Mouse (Mus musculus) bone marrow, adult 2 months (tissue): ENCODE data around the gene Pid1. TPM values are rescaled to one million over a fixed set of nuclear protein-coding genes. Genes with fewer than 3 reads are reported as not detected.

Experiments used
- H3K27ac ChIP-seq: fragments of 200-500 bp; 2 replicates; pipeline ENCODE4 v1.5.1; 2012; ENCODE audit warnings: low read depth, mild to moderate bottlenecking, control low read depth, inconsistent platforms, low read length; ENCODE audit not compliant: control insufficient read depth, poor library complexity, insufficient read depth
- H3K4me1 ChIP-seq: fragments of 200-500 bp; 2 replicates; pipeline ENCODE4 v1.6.1; 2011; ENCODE audit warnings: low read length; ENCODE audit not compliant: control insufficient read depth, insufficient read depth
- H3K4me3 ChIP-seq: fragments of 200-500 bp; replicated peaks from 2 replicates; pipeline ENCODE3; 2011; ENCODE audit warnings: mild to moderate bottlenecking, low read depth, low read length, control low read depth; ENCODE audit not compliant: control insufficient read depth
- CTCF ChIP-seq: fragments of 200-500 bp; IDR thresholded peaks from 2 replicates; pipeline ENCODE4 v1.5.1; 2011; ENCODE audit warnings: low read length, control low read depth; ENCODE audit not compliant: control insufficient read depth, insufficient read depth
- POLR2A ChIP-seq: fragments of 200-500 bp; IDR thresholded peaks from 2 replicates; pipeline ENCODE4 v1.6.1; 2011; ENCODE audit warnings: low read depth, mild to moderate bottlenecking, control low read depth, low read length, borderline replicate concordance; ENCODE audit not compliant: control insufficient read depth
- WGBS: fragments of 180-500 bp; shearing (Covaris S2); methylation state at CpG from one replicate; pipeline ENCODE4 v1.1.7; 2018; 5-methylcytosine and 5-hydroxymethylcytosine counted together
- polyA plus RNA-seq: library from polyadenylated mRNA; stranded (reverse); fragments of >200 nt; gene quantifications from 2 replicates; pipeline ENCODE4 v1.2.4, GENCODE M21; 2011; ENCODE audit warnings: low replicate concordance; ENCODE audit not compliant: missing spikeins, insufficient read depth, insufficient read length

Gene Pid1
- polyA plus RNA-seq, 1 experiment, result 12.4 TPM

DNA sequence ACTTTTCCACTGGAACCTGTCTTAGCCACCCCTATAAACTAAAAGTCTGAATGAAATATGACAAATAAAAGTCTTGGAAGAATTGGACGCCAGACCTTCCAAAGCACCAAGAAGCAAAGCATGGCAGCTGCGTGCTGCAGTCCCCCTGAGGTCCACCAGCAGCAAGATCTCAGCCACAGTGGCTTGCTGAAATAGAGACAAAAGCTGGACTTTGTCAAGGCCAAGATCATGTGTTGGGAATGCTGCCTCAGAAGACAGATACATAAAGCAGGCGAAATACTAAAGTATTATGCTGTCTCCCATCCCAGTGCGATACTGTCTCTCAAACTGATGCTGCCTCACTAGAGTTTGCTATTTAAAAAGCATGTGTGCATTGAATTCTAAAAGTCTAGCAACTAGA lies 35.1 kb upstream of the Pid1 start:
- no peak overlapping the region for H3K4me3 ChIP-seq
- no peak overlapping the region for H3K27ac ChIP-seq
- TF ChIP-seq POLR2A, result no peak
- TF ChIP-seq CTCF, result no peak
- WGBS, result 85% methylated on average over 4 of the region's 4 CpGs
- H3K4me1 ChIP-seq, result no peaks in the 10 kb centered on the region

DNA sequence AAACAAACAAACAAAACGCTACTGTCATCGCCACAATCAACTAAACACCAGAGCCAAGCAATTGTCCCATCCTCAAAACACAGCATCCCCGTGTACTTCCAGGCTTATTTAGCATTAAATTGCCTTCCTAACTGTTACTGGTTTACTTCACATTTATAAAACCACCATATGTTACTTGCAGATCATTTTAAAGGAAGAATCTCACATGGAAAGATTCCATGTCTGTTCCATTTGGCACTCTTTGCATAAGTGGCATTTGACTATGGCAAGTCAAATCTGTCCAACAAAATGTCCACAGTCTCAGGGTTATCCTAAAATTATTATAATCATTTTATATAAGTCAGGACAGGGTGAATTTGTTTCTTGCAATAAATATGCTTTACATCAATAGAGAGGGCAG lies 32.8 kb upstream of the Pid1 start:
- no peak overlapping the region for H3K4me3 ChIP-seq
- H3K4me1 ChIP-seq, result no peaks in the 10 kb centered on the region
- WGBS, result 49% methylated on average over 3 of the region's 3 CpGs
- no peak overlapping the region for H3K27ac ChIP-seq
- no peak for TF ChIP-seq POLR2A
- TF ChIP-seq CTCF, result no peak

DNA sequence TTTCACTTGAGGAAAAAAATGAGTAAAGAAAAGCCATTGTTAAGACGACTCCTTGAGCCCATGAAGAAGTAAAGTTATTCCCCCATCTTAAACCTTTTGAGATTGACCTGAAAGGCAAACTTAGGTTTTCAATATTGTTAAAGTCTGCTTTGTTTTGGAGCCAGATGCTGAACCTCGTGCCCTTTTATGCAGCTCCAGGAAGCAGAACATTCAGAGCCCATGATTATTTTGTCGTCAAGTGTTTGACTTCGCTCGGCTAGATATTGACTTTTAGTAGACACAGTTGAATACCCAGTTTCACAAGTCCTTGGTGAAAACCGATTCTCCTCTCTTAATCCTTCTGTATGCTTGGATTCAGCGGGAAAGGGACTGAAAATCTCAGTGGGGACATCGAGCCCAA lies 31.9 kb upstream of the Pid1 start:
- Histone ChIP-seq H3K27ac (no peak overlapping the region), H3K4me1 (no peaks in the 10 kb centered on the region), H3K4me3 (no peak overlapping the region)
- 72% methylated on average over 8 of the region's 8 CpGs for WGBS
- TF ChIP-seq CTCF, result no peak
- TF ChIP-seq POLR2A, result no peak

DNA sequence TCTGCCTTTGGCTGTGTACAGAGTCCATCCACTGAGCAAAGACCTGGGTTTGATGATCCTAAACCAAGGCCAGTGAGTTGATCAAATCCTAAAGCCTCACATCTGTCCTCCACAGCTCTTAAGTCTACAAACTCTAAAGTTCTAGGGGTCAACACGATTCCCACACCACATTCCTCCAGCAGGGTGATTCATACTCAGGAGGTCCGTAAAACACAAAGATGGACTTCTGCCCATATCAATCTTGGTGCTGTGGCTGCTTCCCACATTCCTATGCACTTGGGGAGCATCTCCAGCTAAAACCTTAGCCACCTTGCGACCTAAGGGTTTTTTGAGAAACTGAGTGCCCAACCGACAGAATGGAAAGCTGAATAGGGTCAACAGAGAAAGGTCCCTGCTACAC lies 27.0 kb upstream of the Pid1 start:
- Histone ChIP-seq H3K27ac (no peak overlapping the region), H3K4me1 (no peaks in the 10 kb centered on the region), H3K4me3 (no peak overlapping the region)
- 71% methylated on average over 4 of the region's 4 CpGs for WGBS
- TF ChIP-seq CTCF (no peak), POLR2A (no peak)

DNA sequence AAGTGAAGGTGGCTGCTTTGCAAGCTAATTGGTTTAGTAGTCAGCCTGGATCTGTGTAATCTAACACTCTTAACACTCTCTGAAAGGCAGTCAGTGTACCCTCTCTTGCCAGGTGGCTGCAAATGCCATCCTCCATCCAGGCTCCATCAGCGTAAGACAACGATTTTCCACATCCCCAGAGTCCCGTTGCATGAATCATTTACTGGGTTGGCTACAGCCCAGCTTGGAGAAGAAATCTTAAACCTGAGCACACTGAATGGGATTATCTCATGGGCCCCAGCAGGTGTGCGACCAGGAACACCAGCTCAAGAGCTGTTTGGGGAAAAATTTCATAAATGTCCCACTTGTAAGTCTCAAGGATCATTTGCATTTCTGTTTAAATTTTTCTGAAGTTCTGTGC lies 23.6 kb upstream of the Pid1 start:
- WGBS, result 74% methylated on average over 4 of the region's 4 CpGs

DNA sequence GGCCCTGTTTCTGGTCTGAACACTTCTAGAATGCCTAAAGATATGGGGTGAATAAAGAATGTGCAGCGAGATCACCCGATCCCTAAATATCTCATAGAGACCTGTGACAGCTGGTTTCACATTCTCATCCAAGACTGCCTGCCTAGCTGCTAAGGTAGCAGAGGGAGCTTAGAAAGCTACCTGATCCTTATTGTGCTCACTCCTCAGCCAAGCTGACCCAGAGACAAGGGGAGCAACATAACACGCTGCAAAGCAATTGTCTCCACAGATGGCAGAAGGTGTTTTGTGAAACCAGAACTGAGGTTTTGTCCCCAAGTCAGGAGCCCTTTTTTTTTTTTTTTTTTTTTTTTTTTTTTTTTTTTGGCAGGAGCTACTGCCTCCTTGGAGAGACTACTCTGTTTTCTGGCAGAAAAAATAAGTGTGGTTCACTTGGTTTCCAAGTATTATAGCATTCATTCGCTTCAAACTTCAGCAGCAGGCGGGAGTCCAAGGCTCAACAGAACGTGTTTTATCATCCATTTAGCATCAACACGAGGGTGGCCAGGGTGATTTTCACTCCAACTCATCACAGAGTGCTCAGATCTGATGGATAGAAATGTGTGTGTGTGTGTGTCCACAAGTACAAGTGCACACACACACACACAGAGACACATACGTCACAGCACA lies 22.6 kb upstream of the Pid1 start:
- Histone ChIP-seq H3K27ac (no peak overlapping the region), H3K4me1 (no peaks in the 10 kb centered on the region), H3K4me3 (no peak overlapping the region)
- WGBS, result 82% methylated on average over 8 of the region's 8 CpGs
- TF ChIP-seq POLR2A (no peak), CTCF (no peak)

More for the DNA sequence above, 23.6 kb upstream of the Pid1 start:
- Histone ChIP-seq H3K4me3 (no peak overlapping the region), H3K4me1 (no peaks in the 10 kb centered on the region), H3K27ac (no peak overlapping the region)
- no peak for TF ChIP-seq POLR2A
- TF ChIP-seq CTCF, result no peak

DNA sequence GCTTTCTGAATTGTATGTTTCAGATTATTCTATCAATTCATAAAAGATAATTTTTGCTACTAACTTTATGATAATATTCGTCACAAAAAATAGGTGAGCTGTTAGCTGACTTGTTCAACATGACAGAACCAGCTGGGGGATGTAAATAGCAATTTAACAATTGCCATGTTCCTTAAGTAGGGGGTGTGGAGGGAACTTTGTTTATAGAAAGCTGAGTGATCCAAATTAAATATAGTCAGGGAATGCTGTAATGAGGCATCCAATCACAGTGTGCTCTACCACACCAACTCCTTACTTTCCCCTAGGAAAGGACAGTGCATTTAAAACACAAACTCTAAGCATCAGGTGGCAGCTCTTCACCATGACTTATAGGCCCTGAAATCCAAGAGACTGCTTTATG lies 18.7 kb upstream of the Pid1 start:
- 64% methylated on average over 1 of the region's 1 CpGs for WGBS
- TF ChIP-seq CTCF, result no peak
- no peak for TF ChIP-seq POLR2A
- Histone ChIP-seq H3K4me1 (no peaks in the 10 kb centered on the region), H3K27ac (no peak overlapping the region), H3K4me3 (no peak overlapping the region)

DNA sequence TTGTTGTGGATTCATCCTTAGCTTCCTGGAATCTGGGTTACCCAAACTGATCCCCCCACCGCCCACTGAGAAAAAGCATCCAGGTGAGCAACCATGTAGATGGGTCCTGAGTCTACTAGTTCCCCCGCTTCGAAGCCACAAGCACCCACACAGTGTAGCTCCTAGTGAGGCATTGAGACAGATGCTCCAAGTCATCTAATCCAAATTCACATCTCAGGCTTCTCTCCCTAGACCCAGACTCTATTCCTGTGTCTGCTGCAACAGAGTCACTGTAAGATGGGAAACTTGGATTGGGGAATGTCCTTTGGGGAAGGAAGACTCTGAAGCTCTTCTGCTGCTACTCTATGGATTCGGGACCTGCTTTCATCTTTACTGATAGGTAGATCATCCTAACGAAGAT lies 18.1 kb upstream of the Pid1 start:
- WGBS, result 79% methylated on average over 5 of the region's 5 CpGs
- no peak for TF ChIP-seq POLR2A
- no peak for TF ChIP-seq CTCF
- Histone ChIP-seq H3K4me1 (no peaks in the 10 kb centered on the region), H3K4me3 (no peak overlapping the region), H3K27ac (no peak overlapping the region)

DNA sequence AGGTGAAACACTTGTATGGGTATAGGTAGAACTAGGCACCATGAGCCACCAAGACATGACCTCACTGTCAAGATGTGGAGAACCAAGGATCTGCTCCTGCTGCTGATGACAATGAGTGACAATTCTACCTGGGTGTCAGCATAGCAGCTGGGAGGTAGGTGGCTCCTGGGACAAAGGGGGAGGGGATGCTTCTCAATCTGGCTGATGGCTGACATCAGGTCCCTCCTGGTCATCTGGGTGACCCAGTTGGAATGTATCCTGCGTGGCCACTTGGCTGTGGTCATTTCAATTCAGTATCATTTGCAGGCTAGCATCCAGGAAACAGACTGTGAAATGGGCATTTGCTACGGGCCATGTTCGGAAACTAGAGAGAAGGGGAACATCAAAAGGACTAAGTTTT lies 16.9 kb upstream of the Pid1 start:
- 82% methylated on average over 3 of the region's 3 CpGs for WGBS
- Histone ChIP-seq H3K27ac (no peak overlapping the region), H3K4me3 (no peak overlapping the region), H3K4me1 (no peaks in the 10 kb centered on the region)
- TF ChIP-seq POLR2A (no peak), CTCF (no peak)
